Mouse (Mus musculus) urinary bladder, adult 18-20 months (tissue): ENCODE measurements around the gene Aff3.
A peak's percentile ranks its signal among the peaks of the same experiment; 100 is the strongest.

ENCODE experiments used
- DNase-seq, 2 experiments: peaks; one replicate each; pipeline ENCODE4 v3.0.0; 2022; ENCODE audit warnings: low spot score in 2 of 2, mixed read lengths in 2 of 2

Gene Aff3

GRCm38 (mm10) chr1:38237831-38238230 lies 426.9 kb downstream of the Aff3 start:
- no peak for DNase-seq

GRCm38 (mm10) chr1:38237027-38237787 lies 427.5 kb downstream of the Aff3 start:
- no peak for DNase-seq

GRCm38 (mm10) chr1:38233121-38233520 lies 431.6 kb downstream of the Aff3 start:
- no peak for DNase-seq

GRCm38 (mm10) chr1:38230041-38230440 lies 434.7 kb downstream of the Aff3 start:
- DNase-seq: no peak

- DNase-seq: no peak
These were observed 435.9 kb downstream of the Aff3 start for GRCm38 (mm10) chr1:38228806-38229205.

GRCm38 (mm10) chr1:38225166-38225565 lies 439.6 kb downstream of the Aff3 start:
- no peak for DNase-seq

- DNase-seq: no peak
These were observed 442.6 kb downstream of the Aff3 start for GRCm38 (mm10) chr1:38222160-38222559.

- DNase-seq: no peak
These were observed 443.3 kb downstream of the Aff3 start for GRCm38 (mm10) chr1:38221431-38221830.

- DNase-seq: no peak
These were observed 446.6 kb downstream of the Aff3 start for GRCm38 (mm10) chr1:38217912-38218795.

GRCm38 (mm10) chr1:38217098-38217497 lies 447.7 kb downstream of the Aff3 start:
- DNase-seq: no peak

- no peak for DNase-seq
These were observed 451.4 kb downstream of the Aff3 start for GRCm38 (mm10) chr1:38213377-38213776.

- DNase-seq: no peak
These were observed 452.4 kb downstream of the Aff3 start for GRCm38 (mm10) chr1:38212386-38212785.

GRCm38 (mm10) chr1:38202475-38203183 lies 462.1 kb downstream of the Aff3 start:
- no peak for DNase-seq

GRCm38 (mm10) chr1:38201796-38202195 lies 463.0 kb downstream of the Aff3 start:
- DNase-seq: no peak

- no peak for DNase-seq
These were observed 464.8 kb downstream of the Aff3 start for GRCm38 (mm10) chr1:38199669-38200635.

GRCm38 (mm10) chr1:38198393-38199029 lies 466.2 kb downstream of the Aff3 start:
- no peak for DNase-seq

- DNase-seq: no peak
These were observed 467.5 kb downstream of the Aff3 start for GRCm38 (mm10) chr1:38197145-38197682.

- no peak for DNase-seq
These were observed 469.0 kb downstream of the Aff3 start for GRCm38 (mm10) chr1:38195721-38196120.

GRCm38 (mm10) chr1:38186227-38186545 lies 478.6 kb downstream of the Aff3 start:
- no peak for DNase-seq

GRCm38 (mm10) chr1:38185517-38186226 lies 479.1 kb downstream of the Aff3 start:
- peak; percentile 42 to 66 for DNase-seq
